Mouse (Mus musculus) hindbrain, postnatal 0 days (tissue): ENCODE data around the gene Manbal. TPM values are rescaled to one million over a fixed set of nuclear protein-coding genes. Genes with fewer than 3 reads are reported as not detected.
A peak's percentile ranks its signal among the peaks of the same experiment; 100 is the strongest.

ENCODE experiments used
- ATAC-seq: fragments of 200-750 bp; cut with Nextera tagmentation; 2 replicates; pipeline ENCODE4 v1.8.0; 2017; ENCODE audit warnings: mild to moderate bottlenecking, moderate TSS enrichment, moderate library complexity
- DNase-seq: peaks from one replicate; pipeline ENCODE4 v3.0.0-alpha.2; 2015; ENCODE audit warnings: low spot score
- H3K27ac ChIP-seq: fragments of 300-500 bp; sonication (generic); 2 replicates; pipeline ENCODE4 v1.5.1; 2014; ENCODE audit warnings: mild to moderate bottlenecking
- H3K27me3 ChIP-seq: fragments of 300-500 bp; sonication (generic); 2 replicates; pipeline ENCODE4 v1.6.1; 2014; ENCODE audit warnings: low read length, mixed read lengths; ENCODE audit not compliant: insufficient read depth
- H3K36me3 ChIP-seq: fragments of 300-500 bp; sonication (generic); 2 replicates; pipeline ENCODE4 v1.6.1; 2014; ENCODE audit warnings: low read length, mixed read lengths; ENCODE audit not compliant: insufficient read depth
- H3K4me1 ChIP-seq: fragments of 300-500 bp; sonication (generic); 2 replicates; pipeline ENCODE4 v1.6.1; 2014; ENCODE audit warnings: antibody characterized with exemption, low read length, mixed read lengths; ENCODE audit not compliant: insufficient read depth
- H3K4me2 ChIP-seq: fragments of 300-500 bp; sonication (generic); 2 replicates; pipeline ENCODE4 v1.6.1; 2014; ENCODE audit warnings: low read depth, mild to moderate bottlenecking, low read length, moderate library complexity, mixed read lengths
- H3K4me3 ChIP-seq: fragments of 300-500 bp; sonication (generic); 2 replicates; pipeline ENCODE4 v1.5.1; 2014; ENCODE audit warnings: low read length
- H3K9ac ChIP-seq: fragments of 300-500 bp; sonication (generic); replicated peaks from 2 replicates; pipeline ENCODE4 v1.6.1; 2014; ENCODE audit warnings: mild to moderate bottlenecking, low read length, moderate library complexity, mixed read lengths
- H3K9me3 ChIP-seq: fragments of 300-500 bp; sonication (generic); 2 replicates; pipeline ENCODE4 v1.6.1; 2016; ENCODE audit warnings: low read length, mixed read lengths
- CTCF ChIP-seq: IDR thresholded peaks from 2 replicates; pipeline ENCODE4 v1.5.1; 2016; ENCODE audit warnings: antibody characterized with exemption, control low read depth, low read depth
- WGBS: fragments of 180-500 bp; shearing (Covaris S2); extraction: QIAGEN DNeasy Blood & Tissue Kit; methylation state at CpG from one replicate; pipeline ENCODE4 v1.1.7; 2014; 5-methylcytosine and 5-hydroxymethylcytosine counted together
- polyA plus RNA-seq: library from polyadenylated mRNA; unstranded; fragments of >200 nt; fragmentation: Nextera tagmentation; extraction: Ambion mirVana; gene quantifications from 2 replicates; pipeline ENCODE4 v1.2.1, GENCODE M21; 2015
- total RNA-seq: library from RNA; depleted of rRNA; stranded (reverse); fragments of >200 nt; gene quantifications from 2 replicates; pipeline ENCODE4 v1.2.3, GENCODE M21; 2014

Manbal gene
- total and polyA plus RNA-seq, 2 experiments from 2014 or later: 74.4 to 135 TPM

DNA sequence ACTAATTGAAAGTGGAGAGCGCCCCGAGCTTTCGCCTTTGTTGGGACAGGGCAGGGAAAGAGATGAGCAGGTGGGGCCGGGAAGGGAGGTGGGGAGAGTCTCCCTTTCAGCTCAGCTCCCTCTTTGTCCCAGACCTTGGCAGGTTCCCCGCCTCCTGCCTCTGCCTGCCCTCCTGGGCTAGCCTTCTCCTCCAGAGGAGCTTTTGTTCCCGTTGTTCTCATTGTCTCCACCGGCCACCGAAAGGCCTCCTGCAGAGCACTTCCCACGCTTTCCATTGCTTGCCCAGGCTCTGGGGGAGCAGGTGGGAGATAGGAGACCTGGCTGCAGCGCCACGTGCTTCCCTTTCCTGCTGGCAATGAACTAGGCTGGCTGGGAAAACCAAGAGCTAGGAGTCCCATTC, 38.8 kb upstream of the Manbal start:
- Histone ChIP-seq H3K36me3 (peaks cover 27% of the 10 kb centered on the region), H3K9me3 (no peaks in the 10 kb centered on the region), H3K4me2 (0 out of 2 replicates have a peak overlapping the region, but pooled peaks have one; percentile 16), H3K27ac (no peak overlapping the region), H3K4me1 (peaks cover 8% of the 10 kb centered on the region), H3K9ac (no peak overlapping the region), H3K4me3 (no peak overlapping the region), H3K27me3 (no peaks in the 10 kb centered on the region)
- 14% methylated on average over 11 of the region's 11 CpGs for WGBS
- ATAC-seq (peak; percentile 44; the same call in 1 of the 2 replicates), DNase-seq (no peak)
- no peak for TF ChIP-seq CTCF

DNA sequence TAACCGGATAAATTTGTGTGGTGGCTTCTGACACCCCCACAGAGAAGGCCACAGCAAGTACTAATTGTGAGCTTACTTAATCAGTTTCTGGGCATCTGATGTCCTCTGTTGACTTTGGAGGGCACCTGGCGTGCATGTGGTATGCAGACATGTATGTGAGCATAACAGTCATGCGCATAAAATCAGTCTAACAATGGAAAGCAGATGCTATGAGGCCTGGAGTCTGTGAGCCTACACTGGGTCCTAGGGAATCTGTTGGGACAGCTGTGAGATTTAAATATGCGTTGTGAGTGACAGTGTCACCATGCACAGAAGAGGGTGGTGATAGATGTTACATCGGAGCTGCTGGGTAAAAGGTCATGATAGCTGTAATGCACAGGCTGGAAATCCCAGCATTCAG, 35.3 kb upstream of the Manbal start:
- no peaks in the 10 kb centered on the region for H3K27me3 ChIP-seq
- DNase-seq: no peak
- no peak for TF ChIP-seq CTCF
- peaks cover 3% of the 10 kb centered on the region; the same call in 1 of the 2 replicates for H3K36me3 ChIP-seq
- H3K4me3 ChIP-seq: no peak overlapping the region
- no peak for ATAC-seq
- H3K4me2 ChIP-seq: no peak overlapping the region
- H3K9me3 ChIP-seq: no peaks in the 10 kb centered on the region
- 51% methylated on average over 5 of the region's 5 CpGs for WGBS
- H3K4me1 ChIP-seq: peaks cover 8% of the 10 kb centered on the region
- no peak overlapping the region for H3K9ac ChIP-seq
- no peak overlapping the region for H3K27ac ChIP-seq

DNA sequence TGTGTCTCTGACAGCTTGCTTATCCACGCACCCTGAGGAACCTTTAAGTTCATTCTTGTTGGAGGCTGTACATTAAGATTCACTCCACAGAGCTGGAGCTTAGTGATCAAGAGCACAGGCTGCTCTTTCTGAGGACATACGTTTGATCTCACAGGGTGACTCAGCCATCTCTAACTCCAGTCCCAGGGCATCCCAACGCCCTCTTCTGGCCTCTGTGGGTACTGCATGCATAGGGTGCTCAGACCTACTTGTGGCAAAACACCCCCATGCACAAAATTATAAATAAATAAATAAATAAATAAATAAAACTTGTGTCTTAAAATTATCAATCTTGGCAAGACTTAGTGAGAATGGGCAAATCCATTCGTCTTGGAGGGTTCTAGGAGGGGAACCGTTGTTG, 28.7 kb upstream of the Manbal start:
- no peak for ATAC-seq
- H3K4me1 ChIP-seq: peaks cover 10% of the 10 kb centered on the region

DNA sequence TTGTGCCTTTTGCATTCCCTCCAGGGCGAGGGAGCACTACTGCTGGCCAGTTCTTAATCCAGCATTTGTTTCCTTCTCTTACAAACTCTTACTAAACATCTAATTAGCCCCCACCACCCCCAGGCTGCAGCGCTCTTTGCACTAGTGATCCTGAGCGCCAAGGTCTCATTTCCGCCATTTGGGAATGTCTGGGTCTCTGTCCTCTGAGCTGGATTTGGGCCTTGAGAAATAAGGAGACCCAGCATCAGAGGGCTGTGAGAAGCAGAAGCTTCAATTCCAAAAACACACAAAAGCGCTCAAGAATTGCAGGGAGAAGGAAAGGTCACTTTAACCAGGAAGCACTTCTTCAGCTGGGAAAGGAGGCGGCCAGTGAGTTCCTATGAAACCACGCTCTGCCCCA, 27.9 kb upstream of the Manbal start:
- DNase-seq: no peak
- Histone ChIP-seq H3K4me1 (peaks cover 10% of the 10 kb centered on the region), H3K36me3 (no peaks in the 10 kb centered on the region), H3K4me3 (no peak overlapping the region), H3K9me3 (no peaks in the 10 kb centered on the region), H3K4me2 (no peak overlapping the region), H3K27me3 (no peaks in the 10 kb centered on the region), H3K27ac (peak overlapping the region; percentile 81), H3K9ac (0 out of 2 replicates have a peak overlapping the region, but pooled peaks have one; percentile 13)
- no peak for TF ChIP-seq CTCF
- no peak for ATAC-seq
- WGBS: 58% methylated on average over 7 of the region's 7 CpGs

More for the DNA sequence above, 28.7 kb upstream of the Manbal start:
- WGBS: 25% methylated on average over 5 of the region's 5 CpGs
- Histone ChIP-seq H3K9ac (no peak overlapping the region), H3K9me3 (no peaks in the 10 kb centered on the region), H3K27me3 (no peaks in the 10 kb centered on the region), H3K4me2 (no peak overlapping the region), H3K27ac (peak overlapping the region; percentile 81; the same call in 1 of the 2 replicates), H3K4me3 (no peak overlapping the region), H3K36me3 (no peaks in the 10 kb centered on the region)
- peak; percentile 78 for DNase-seq
- TF ChIP-seq CTCF: peak; percentile 87

DNA sequence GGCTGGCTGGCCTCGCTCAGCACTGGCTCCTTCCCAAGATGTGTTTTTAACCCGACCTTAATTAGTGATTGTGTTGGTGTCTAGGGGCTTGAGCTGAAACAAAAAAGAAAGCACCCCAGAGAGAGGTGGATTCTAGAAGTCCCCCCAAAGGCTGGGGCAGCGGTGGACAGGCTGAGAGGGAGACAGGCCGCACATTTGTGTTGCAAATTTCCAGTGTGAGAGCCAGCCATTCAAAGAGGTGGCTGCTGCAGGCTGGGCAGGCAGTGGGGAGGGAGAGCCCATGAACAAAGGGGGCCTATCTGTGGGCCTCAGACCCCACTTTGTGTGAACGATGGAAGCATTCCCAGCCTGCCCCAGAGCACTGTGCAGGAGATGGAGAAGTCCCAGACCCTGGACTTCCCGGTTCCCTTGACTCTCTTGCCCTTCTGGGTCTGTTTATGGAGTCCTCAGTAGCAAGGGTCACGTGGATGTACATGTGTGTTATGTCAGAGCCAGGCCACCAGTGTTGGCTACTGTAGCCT, 27.1 kb upstream of the Manbal start:
- Histone ChIP-seq H3K9me3 (no peaks in the 10 kb centered on the region), H3K36me3 (no peaks in the 10 kb centered on the region), H3K27me3 (no peaks in the 10 kb centered on the region), H3K4me2 (no peak overlapping the region), H3K9ac (no peak overlapping the region), H3K27ac (peak overlapping the region; percentile 81), H3K4me3 (no peak overlapping the region), H3K4me1 (peaks cover 10% of the 10 kb centered on the region)
- WGBS: 15% methylated on average over 7 of the region's 7 CpGs
- ATAC-seq: peak; percentile 92
- DNase-seq: peak; percentile 78
- TF ChIP-seq CTCF: no peak

DNA sequence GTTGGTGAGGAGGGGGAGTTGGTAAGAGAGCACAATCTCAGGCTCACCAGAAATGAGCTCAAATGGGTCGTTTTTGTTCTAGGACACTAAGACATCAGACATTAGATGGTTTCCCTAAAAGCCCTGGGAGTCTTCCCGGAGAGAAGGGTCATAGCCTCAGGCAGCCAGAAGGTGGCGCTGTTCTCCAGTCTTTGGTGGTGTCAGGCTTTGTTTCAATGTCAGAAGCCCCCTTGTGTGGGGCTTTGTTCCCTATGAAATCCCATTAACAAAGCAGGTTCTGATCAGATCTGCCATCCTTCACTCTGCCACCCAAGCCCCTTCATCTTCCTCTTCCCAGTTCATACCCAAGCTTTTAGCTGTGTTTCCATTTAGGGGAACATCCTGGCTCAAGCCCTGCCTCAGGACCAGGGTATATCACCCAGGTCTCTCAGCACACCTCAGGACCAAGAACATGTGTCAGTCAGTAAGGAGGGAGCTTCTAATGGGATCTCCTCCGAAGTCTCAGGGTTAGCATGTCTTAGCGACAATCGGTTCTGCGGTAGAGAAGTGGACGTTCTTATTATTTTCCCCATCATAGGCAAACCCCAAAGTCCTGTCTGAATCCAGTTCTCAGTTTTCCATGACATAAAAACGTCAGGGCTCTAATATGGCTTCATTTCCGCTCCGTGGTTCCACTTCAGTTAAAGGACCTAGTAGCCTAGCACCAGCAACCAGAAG, 25.7 kb upstream of the Manbal start:
- 32% methylated on average over 11 of the region's 11 CpGs for WGBS
- H3K4me1 ChIP-seq: peaks cover 14% of the 10 kb centered on the region
- peak; percentile 53 for ATAC-seq

More for the DNA sequence above, 25.7 kb upstream of the Manbal start:
- Histone ChIP-seq H3K36me3 (no peaks in the 10 kb centered on the region), H3K4me3 (no peak overlapping the region), H3K9ac (no peak overlapping the region), H3K27me3 (no peaks in the 10 kb centered on the region), H3K27ac (peak overlapping the region; percentile 81), H3K9me3 (no peaks in the 10 kb centered on the region), H3K4me2 (no peak overlapping the region)
- TF ChIP-seq CTCF: peak; percentile 98
- peak; percentile 93 for DNase-seq
